In the genomic region with DNA sequence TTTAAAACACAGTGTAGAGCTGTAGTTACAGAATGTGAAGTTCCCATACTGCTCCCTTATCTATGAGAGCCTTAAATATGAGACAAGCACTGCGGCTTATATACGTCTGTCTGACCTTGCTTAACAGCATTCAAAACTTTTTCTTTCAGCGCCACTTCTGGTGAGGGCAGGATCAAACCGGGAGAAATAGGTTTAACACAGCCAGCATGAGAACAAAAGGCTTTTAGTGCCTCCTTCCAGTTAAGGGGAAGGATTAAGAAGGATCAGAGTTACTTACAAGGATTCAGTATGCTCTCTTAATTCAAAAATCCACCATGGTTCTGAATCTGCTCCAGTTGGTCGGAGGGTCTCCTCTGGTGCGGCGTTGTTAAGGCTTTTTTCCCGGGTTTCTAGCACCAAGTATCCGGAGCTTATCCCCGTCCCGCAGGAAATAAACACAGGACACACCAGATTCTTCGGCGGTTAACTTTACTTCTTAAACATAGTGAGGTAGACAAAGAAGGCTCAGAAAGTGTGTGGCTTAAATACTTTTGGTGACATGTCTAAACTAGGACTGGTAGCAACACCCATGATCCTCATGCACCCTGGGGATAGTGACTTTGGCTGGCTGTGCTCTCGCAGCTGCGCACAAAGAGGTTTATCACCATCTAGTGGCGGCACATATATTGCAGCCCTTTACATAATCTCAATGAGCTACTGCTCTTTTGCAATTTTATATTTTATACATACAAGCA, we compare ENCODE assay signal across 9 mouse cellular contexts. TPM values are rescaled to one million over a fixed set of nuclear protein-coding genes. Genes with fewer than 3 reads are reported as not detected.
DNase-seq lines count a peak whose midpoint lies in the region; ATAC-seq lines count a peak whose summit lies in the region.
"Had no signal": no experiment of that assay in that cellular context is flagged by ENCODE, and none has a peak within 500 bp of the region (broad histone marks: within the 10 kb centered on the region; RNA-seq: fewer than 3 reads in every experiment).

No protein-coding gene starts in this region.

- no peaks in the 10 kb centered on the region for H3K4me1 ChIP-seq in midbrain, embryonic 15.5 days

- H3K27ac ChIP-seq in midbrain, embryonic 15.5 days, result no peak overlapping the region

- 43% methylated on average over 16 of the region's 16 CpGs for WGBS in midbrain, embryonic 15.5 days

- no peaks in the 10 kb centered on the region for H3K36me3 ChIP-seq in midbrain, embryonic 15.5 days (replicated peaks)

- H3K4me2 ChIP-seq in midbrain, embryonic 15.5 days, result peak overlapping the region; percentile 25

- H3K27me3 ChIP-seq in midbrain, embryonic 15.5 days (replicated peaks), result no peaks in the 10 kb centered on the region

- H3K9me3 ChIP-seq in midbrain, embryonic 15.5 days, result peaks cover 31% of the 10 kb centered on the region

- DNase-seq in CD4-positive, CD25-positive, alpha-beta regulatory T cell, adult 2 months (ENCODE audit: low read depth, low spot score), result peak; percentile 25
- DNase-seq in 3T3-L1 (ENCODE audit: low read depth, low spot score), result peak; percentile 89
- peak; percentile 69 for DNase-seq in brain, adult 2 months (ENCODE audit: low read depth, low spot score)
- DNase-seq in gastrocnemius, postnatal 14 days, result peak; percentile 29
- peak; percentile 57 for DNase-seq in kidney, postnatal 10 days

- H3K4me3 ChIP-seq in midbrain, embryonic 15.5 days, result peak overlapping the region; percentile 25

- no peak for ATAC-seq in CD4-positive, CD25-positive, alpha-beta regulatory T cell, adult 4 months
- ATAC-seq in midbrain, embryonic 15.5 days (replicated peaks), result peak; percentile 89
- ATAC-seq in monocyte, adult 5-6 weeks (replicated peaks; ENCODE audit: insufficient number of reproducible peaks, low FRiP score, low TSS enrichment, poor library complexity, severe bottlenecking), result no peak

- no peak overlapping the region for H3K9ac ChIP-seq in midbrain, embryonic 15.5 days

- intact Hi-C loops in gastrocnemius, postnatal 14 days (cut with DNase I; ENCODE audit: low total_unique reads), result no loop called here

RNA-seq across cellular contexts. Expression of a gene that starts 22.3 kb away (rescaled TPM):
- not detected for polyA plus RNA-seq in CD4-positive, CD25-positive, alpha-beta regulatory T cell, adult 4 months (2017; shearing (Covaris generic))
- total RNA-seq in gastrocnemius, postnatal 14 days (2021), result not detected
- polyA plus RNA-seq in midbrain, embryonic 15.5 days (2015; fragmentation: Nextera tagmentation; extraction: Ambion mirVana), result not detected in 2 replicates
- total RNA-seq in monocyte, adult 5-6 weeks (2017), result not detected in 3 replicates
- total RNA-seq: layer of hippocampus, postnatal 36 days had no signal

RNA-seq across cellular contexts. Expression of a gene that starts 30.4 kb away (rescaled TPM):
- polyA plus RNA-seq in CD4-positive, CD25-positive, alpha-beta regulatory T cell, adult 4 months (2017; shearing (Covaris generic)), result not detected
- not detected for total RNA-seq in gastrocnemius, postnatal 14 days (2021)
- not detected in 2 replicates for polyA plus RNA-seq in midbrain, embryonic 15.5 days (2015; fragmentation: Nextera tagmentation; extraction: Ambion mirVana)
- not detected in 3 replicates for total RNA-seq in monocyte, adult 5-6 weeks (2017)
- total RNA-seq: layer of hippocampus, postnatal 36 days had no signal

Comparison
In these comparisons a context has a peak if more than half of its experiments do, and no peak if none do; other contexts are left out.
1. DNase-seq: peak in every context shown above with its lines; median percentile 89 in 3T3-L1; 69 in brain, adult 2 months; 57 in kidney, postnatal 10 days; 29 in gastrocnemius, postnatal 14 days; 25 in CD4-positive, CD25-positive, alpha-beta regulatory T cell, adult 2 months.